Mouse (Mus musculus) forebrain, embryonic 13.5 days (tissue): ENCODE data around the gene Celsr1. TPM values are rescaled to one million over a fixed set of nuclear protein-coding genes. Genes with fewer than 3 reads are reported as not detected.
"Not testable (repeated sequence)": the region's sequence is repeated elsewhere in the genome, so short reads cannot be mapped to it uniquely, and the experiment has no call there.

Experiments used
- ATAC-seq: fragments of 200-750 bp; cut with Nextera tagmentation; 2 replicates; pipeline ENCODE4 v1.8.0; 2017
- H3K27ac ChIP-seq: fragments of 300-500 bp; sonication (generic); 2 replicates; pipeline ENCODE4 v1.5.1; 2015; ENCODE audit warnings: inconsistent platforms, mild to moderate bottlenecking, moderate library complexity
- H3K27me3 ChIP-seq: fragments of 300-500 bp; sonication (generic); 2 replicates; pipeline ENCODE4 v1.6.1; 2015; ENCODE audit warnings: mild to moderate bottlenecking, inconsistent platforms
- H3K36me3 ChIP-seq: fragments of 300-500 bp; sonication (generic); 2 replicates; pipeline ENCODE4 v1.6.1; 2015; ENCODE audit warnings: mild to moderate bottlenecking, inconsistent platforms; ENCODE audit not compliant: poor library complexity, severe bottlenecking
- H3K4me1 ChIP-seq: fragments of 300-500 bp; sonication (generic); 2 replicates; pipeline ENCODE4 v1.6.1; 2015; ENCODE audit warnings: inconsistent platforms
- H3K4me2 ChIP-seq: fragments of 300-500 bp; sonication (generic); 2 replicates; pipeline ENCODE4 v1.6.1; 2015; ENCODE audit warnings: inconsistent platforms, mild to moderate bottlenecking, moderate library complexity
- H3K4me3 ChIP-seq: fragments of 300-500 bp; sonication (generic); 2 replicates; pipeline ENCODE4 v1.5.1; 2015; ENCODE audit warnings: mild to moderate bottlenecking, inconsistent platforms
- H3K9ac ChIP-seq: fragments of 300-500 bp; sonication (generic); 2 replicates; pipeline ENCODE4 v1.6.1; 2015; ENCODE audit warnings: mild to moderate bottlenecking, inconsistent platforms
- H3K9me3 ChIP-seq: fragments of 300-500 bp; sonication (generic); replicated peaks from 2 replicates; pipeline ENCODE4 v1.6.1; 2016; ENCODE audit warnings: inconsistent platforms
- WGBS: fragments of 180-500 bp; shearing (Covaris S2); methylation state at CpG from one replicate; pipeline ENCODE4 v1.1.7; 2015; 5-methylcytosine and 5-hydroxymethylcytosine counted together
- polyA plus RNA-seq: library from polyadenylated mRNA; unstranded; fragments of >200 nt; fragmentation: Nextera tagmentation; extraction: Ambion mirVana; gene quantifications from 2 replicates; pipeline ENCODE4 v1.2.1, GENCODE M21; 2015

Gene Celsr1
- polyA plus RNA-seq, 1 experiment from 2014 or later, result 6.6 TPM

- 91% methylated on average over 7 of the region's 7 CpGs for WGBS
- Histone ChIP-seq H3K27me3 (no peaks in the 10 kb centered on the region), H3K27ac (no peak overlapping the region), H3K9ac (peak overlapping the region; percentile 98; the same call in 1 of the 2 replicates), H3K4me2 (peak overlapping the region; percentile 78), H3K4me3 (peak overlapping the region; percentile 81), H3K9me3 (no peaks in the 10 kb centered on the region), H3K4me1 (peaks cover 51% of the 10 kb centered on the region), H3K36me3 (peaks cover 5% of the 10 kb centered on the region; the same call in 1 of the 2 replicates)
- ATAC-seq, result no peak
These were observed 27.6 kb upstream of the Celsr1 start for GRCm38 (mm10) chr15:86061221-86061620.

- no peak overlapping the region; the same call in 1 of the 2 replicates for H3K27ac ChIP-seq
- ATAC-seq, result no peak
- 82% methylated on average over 12 of the region's 12 CpGs for WGBS
- peak overlapping the region; percentile 98; the same call in 1 of the 2 replicates for H3K9ac ChIP-seq
- peak overlapping the region; percentile 78 for H3K4me2 ChIP-seq
- no peaks in the 10 kb centered on the region for H3K36me3 ChIP-seq
- H3K4me3 ChIP-seq, result peak overlapping the region; percentile 81
- H3K4me1 ChIP-seq, result peaks cover 51% of the 10 kb centered on the region
- no peaks in the 10 kb centered on the region for H3K27me3 ChIP-seq
- no peaks in the 10 kb centered on the region for H3K9me3 ChIP-seq
These were observed 27.0 kb upstream of the Celsr1 start for GRCm38 (mm10) chr15:86060581-86060980.

- Histone ChIP-seq H3K36me3 (no peaks in the 10 kb centered on the region), H3K27me3 (no peaks in the 10 kb centered on the region), H3K9ac (peak overlapping the region; percentile 98), H3K4me3 (peak overlapping the region; percentile 81), H3K27ac (no peak overlapping the region; the same call in 1 of the 2 replicates), H3K9me3 (no peaks in the 10 kb centered on the region), H3K4me2 (peak overlapping the region; percentile 78), H3K4me1 (peaks cover 51% of the 10 kb centered on the region)
- ATAC-seq, result no peak
- WGBS, result 82% methylated on average over 7 of the region's 7 CpGs
These were observed 26.3 kb upstream of the Celsr1 start for GRCm38 (mm10) chr15:86059835-86060380.

GRCm38 (mm10) chr15:86058931-86059834 lies 25.6 kb upstream of the Celsr1 start:
- H3K9me3 ChIP-seq, result no peaks in the 10 kb centered on the region
- peak overlapping the region; percentile 98 for H3K9ac ChIP-seq
- no peaks in the 10 kb centered on the region for H3K27me3 ChIP-seq
- WGBS, result 2% methylated on average over 48 of the region's 49 CpGs
- ATAC-seq, result peak; percentile 6
- H3K36me3 ChIP-seq, result no peaks in the 10 kb centered on the region
- peak overlapping the region; percentile 85 for H3K27ac ChIP-seq
- peak overlapping the region; percentile 78 for H3K4me2 ChIP-seq
- peaks cover 48% of the 10 kb centered on the region for H3K4me1 ChIP-seq
- H3K4me3 ChIP-seq, result peak overlapping the region; percentile 81

- H3K4me1 ChIP-seq, result peaks cover 49% of the 10 kb centered on the region
These were observed 24.9 kb upstream of the Celsr1 start for GRCm38 (mm10) chr15:86058394-86058915.

GRCm38 (mm10) chr15:86057908-86058307 lies 24.3 kb upstream of the Celsr1 start:
- ATAC-seq, result peak; percentile 13; the same call in 1 of the 2 replicates
- Histone ChIP-seq H3K9me3 (no peaks in the 10 kb centered on the region), H3K27ac (peak overlapping the region; percentile 71), H3K36me3 (no peaks in the 10 kb centered on the region), H3K4me3 (peak overlapping the region; percentile 81), H3K4me1 (peaks cover 47% of the 10 kb centered on the region), H3K27me3 (no peaks in the 10 kb centered on the region), H3K4me2 (peak overlapping the region; percentile 78), H3K9ac (peak overlapping the region; percentile 98)
- WGBS, result 6% methylated on average over 7 of the region's 7 CpGs

More at GRCm38 (mm10) chr15:86058394-86058915, 24.9 kb upstream of the Celsr1 start:
- H3K27ac ChIP-seq, result peak overlapping the region; percentile 85
- H3K27me3 ChIP-seq, result no peaks in the 10 kb centered on the region
- H3K4me2 ChIP-seq, result peak overlapping the region; percentile 78
- whole genome bisulfite sequencing, result under 1% methylated on average over 42 of the region's 70 CpGs
- no peaks in the 10 kb centered on the region for H3K36me3 ChIP-seq
- peak overlapping the region; percentile 81 for H3K4me3 ChIP-seq
- peak; percentile 80 for ATAC-seq
- H3K9me3 ChIP-seq, result no peaks in the 10 kb centered on the region
- H3K9ac ChIP-seq, result peak overlapping the region; percentile 98

- Histone ChIP-seq H3K27ac (peak within 1 kb of the TSS; percentile 71), H3K4me1 (peaks cover 42% of the 10 kb centered on the region), H3K36me3 (no peaks in the 10 kb centered on the region), H3K9ac (peak within 1 kb of the TSS; percentile 98), H3K27me3 (no peaks in the 10 kb centered on the region), H3K9me3 (no peaks in the 10 kb centered on the region), H3K4me2 (peak within 1 kb of the TSS; percentile 78), H3K4me3 (peak within 1 kb of the TSS; percentile 81)
- ATAC-seq, result no peak
- WGBS, result 25% methylated on average over 6 of the region's 6 CpGs
These were observed 23.8 kb upstream of the Celsr1 start, which contains the start of gene Gramd4 for GRCm38 (mm10) chr15:86057413-86057812. Gramd4 (plus strand) TSS chr15:86057695.

- Histone ChIP-seq H3K27me3 (no peaks in the 10 kb centered on the region), H3K9me3 (no peaks in the 10 kb centered on the region), H3K4me1 (peaks cover 31% of the 10 kb centered on the region), H3K4me2 (no peak overlapping the region), H3K9ac (no peak overlapping the region), H3K27ac (no peak overlapping the region), H3K36me3 (no peaks in the 10 kb centered on the region), H3K4me3 (no peak overlapping the region)
- 85% methylated on average over 5 of the region's 5 CpGs for WGBS
- no peak for ATAC-seq
These were observed 22.7 kb upstream of the Celsr1 start for GRCm38 (mm10) chr15:86056221-86056760.

- peaks cover 17% of the 10 kb centered on the region for H3K4me1 ChIP-seq
- not testable (repeated sequence) for H3K4me3 ChIP-seq, H3K9me3 ChIP-seq, H3K27ac ChIP-seq, H3K4me2 ChIP-seq, H3K27me3 ChIP-seq, ATAC-seq, H3K9ac ChIP-seq, H3K36me3 ChIP-seq
- 77% methylated on average over 3 of the region's 3 CpGs for WGBS
These were observed 21.3 kb upstream of the Celsr1 start for GRCm38 (mm10) chr15:86054861-86055260.

GRCm38 (mm10) chr15:86053890-86054536 lies 20.4 kb upstream of the Celsr1 start:
- WGBS, result 35% methylated on average over 2 of the region's 2 CpGs
- no peak overlapping the region for H3K4me3 ChIP-seq
- H3K36me3 ChIP-seq, result no peaks in the 10 kb centered on the region
- ATAC-seq, result peak; percentile 65
- no peaks in the 10 kb centered on the region for H3K9me3 ChIP-seq
- H3K9ac ChIP-seq, result no peak overlapping the region
- no peak overlapping the region for H3K27ac ChIP-seq
- H3K4me2 ChIP-seq, result no peak overlapping the region
- H3K27me3 ChIP-seq, result no peaks in the 10 kb centered on the region
- peaks cover 11% of the 10 kb centered on the region for H3K4me1 ChIP-seq

GRCm38 (mm10) chr15:86051878-86052478 lies 18.4 kb upstream of the Celsr1 start:
- no peaks in the 10 kb centered on the region for H3K9me3 ChIP-seq
- ATAC-seq, result no peak
- WGBS, result 65% methylated on average over 6 of the region's 6 CpGs

More at GRCm38 (mm10) chr15:86051878-86052478, 18.4 kb upstream of the Celsr1 start:
- Histone ChIP-seq H3K4me1 (0 out of 2 replicates have a peak, but pooled peaks cover 4% of the 10 kb centered on the region), H3K27me3 (no peaks in the 10 kb centered on the region), H3K27ac (no peak overlapping the region), H3K36me3 (no peaks in the 10 kb centered on the region), H3K4me2 (no peak overlapping the region), H3K4me3 (no peak overlapping the region), H3K9ac (no peak overlapping the region)
